Mouse (Mus musculus) MEL (cell line): Measurements from ENCODE around the gene Samd4. TPM values are rescaled to one million over a fixed set of nuclear protein-coding genes. Genes with fewer than 3 reads are reported as not detected.

Experiments
- DNase-seq: peaks from one replicate; pipeline ENCODE4 v3.0.0; 2011; ENCODE audit warnings: low read depth, low spot score
- H3K27ac ChIP-seq: 2 replicates; pipeline ENCODE4 v1.5.1; 2012; ENCODE audit warnings: low read depth, mild to moderate bottlenecking, control low read depth, low read length, moderate library complexity; ENCODE audit not compliant: control insufficient read depth
- H3K27me3 ChIP-seq, 2 experiments: fragments of 150-350 bp in 1 of 2; sonication (generic) in 1 of 2; 2 replicates each; pipeline ENCODE4 v1.6.1; 2012; ENCODE audit warnings: low read length in 2 of 2, mild to moderate bottlenecking in 2 of 2, improper control_type of control experiment in 1 of 2, moderate library complexity in 1 of 2; ENCODE audit not compliant: insufficient read depth in 2 of 2, control insufficient read depth in 1 of 2
- H3K36me3 ChIP-seq, 2 experiments: 2 replicates each; pipeline ENCODE4 v1.6.1; 2012 to 2014; ENCODE audit warnings: low read length in 2 of 2, improper control_type of control experiment in 1 of 2, inconsistent platforms in 1 of 2, mild to moderate bottlenecking in 1 of 2; ENCODE audit not compliant: insufficient read depth in 2 of 2, control insufficient read depth in 1 of 2
- H3K4me1 ChIP-seq, 2 experiments: fragments of 150-350 bp in 1 of 2; sonication (generic) in 1 of 2; 2 replicates each; pipeline ENCODE4 v1.6.1; 2012; ENCODE audit warnings: low read length in 2 of 2, improper control_type of control experiment in 1 of 2, mild to moderate bottlenecking in 1 of 2; ENCODE audit not compliant: insufficient read depth in 2 of 2, control insufficient read depth in 1 of 2
- H3K4me3 ChIP-seq, 2 experiments: fragments of 150-350 bp in 1 of 2; sonication (generic) in 1 of 2; 2 replicates each; pipeline ENCODE4 v1.5.1; 2012; ENCODE audit warnings: low read depth in 2 of 2, low read length in 2 of 2, mild to moderate bottlenecking in 2 of 2, moderate library complexity in 2 of 2, control low read depth in 1 of 2, improper control_type of control experiment in 1 of 2; ENCODE audit not compliant: control insufficient read depth in 1 of 2, insufficient read depth in 1 of 2
- H3K79me2 ChIP-seq: 2 replicates; pipeline ENCODE4 v1.6.1; 2012; ENCODE audit warnings: mild to moderate bottlenecking, low read length, moderate library complexity; ENCODE audit not compliant: control insufficient read depth, poor library complexity, insufficient read depth
- H3K9ac ChIP-seq: 2 replicates; pipeline ENCODE4 v1.6.1; 2012; ENCODE audit warnings: low read depth, mild to moderate bottlenecking, control low read depth, low read length, moderate library complexity; ENCODE audit not compliant: control insufficient read depth, poor library complexity, severe bottlenecking
- H3K9me3 ChIP-seq: fragments of 150-350 bp; sonication (generic); replicated peaks from 2 replicates; pipeline ENCODE4 v1.6.1; 2012; ENCODE audit warnings: mild to moderate bottlenecking, low read length, improper control_type of control experiment, moderate library complexity; ENCODE audit not compliant: insufficient read depth
- CHD2 ChIP-seq: IDR thresholded peaks from 2 replicates; pipeline ENCODE4 v1.6.1; 2011; ENCODE audit warnings: low read length, improper control_type of control experiment
- E2F4 ChIP-seq: IDR thresholded peaks from 2 replicates; pipeline ENCODE4 v1.6.1; 2011; ENCODE audit warnings: low read depth, low read length, improper control_type of control experiment, borderline replicate concordance
- ELF1 ChIP-seq: IDR thresholded peaks from 2 replicates; pipeline ENCODE4 v1.6.1; 2014; ENCODE audit warnings: low read depth, mild to moderate bottlenecking, inconsistent platforms, low read length, improper control_type of control experiment, moderate library complexity
- EP300 ChIP-seq, 2 experiments: IDR thresholded peaks; 2 replicates each; pipeline ENCODE4 v1.6.1; 2011; ENCODE audit warnings: improper control_type of control experiment in 2 of 2, low read length in 2 of 2, low read depth in 1 of 2, mild to moderate bottlenecking in 1 of 2
- ETS1 ChIP-seq: IDR thresholded peaks from 2 replicates; pipeline ENCODE4 v1.6.1; 2012; ENCODE audit warnings: low read depth, mild to moderate bottlenecking, inconsistent platforms, low read length, improper control_type of control experiment, moderate library complexity
- GABPA ChIP-seq: IDR thresholded peaks from 2 replicates; pipeline ENCODE4 v1.6.1; 2012; ENCODE audit warnings: low read depth, mild to moderate bottlenecking, inconsistent platforms, low read length, improper control_type of control experiment, moderate library complexity
- MAFK ChIP-seq: IDR thresholded peaks from 2 replicates; pipeline ENCODE4 v1.6.1; 2011; ENCODE audit warnings: low read depth, mild to moderate bottlenecking, low read length, improper control_type of control experiment, borderline replicate concordance
- MAX ChIP-seq: IDR thresholded peaks from 2 replicates; pipeline ENCODE4 v1.6.1; 2011; ENCODE audit warnings: low read length, improper control_type of control experiment
- MEF2A ChIP-seq: IDR thresholded peaks from 2 replicates; pipeline ENCODE4 v1.6.1; 2014; ENCODE audit warnings: low read depth, mild to moderate bottlenecking, inconsistent platforms, low read length, improper control_type of control experiment; ENCODE audit not compliant: poor library complexity, insufficient replicate concordance, severe bottlenecking; ENCODE audit errors: extremely low read depth
- MYB ChIP-seq: IDR thresholded peaks from 2 replicates; pipeline ENCODE4 v1.6.1; 2011; ENCODE audit warnings: mild to moderate bottlenecking, low read depth, low read length, improper control_type of control experiment
- NELFE ChIP-seq: IDR thresholded peaks from 2 replicates; pipeline ENCODE4 v1.6.1; 2011; ENCODE audit warnings: low read depth, low read length, improper control_type of control experiment
- NRF1 ChIP-seq: IDR thresholded peaks from 2 replicates; pipeline ENCODE4 v1.6.1; 2014; ENCODE audit warnings: low read depth, mild to moderate bottlenecking, inconsistent platforms, low read length, improper control_type of control experiment, moderate library complexity; ENCODE audit not compliant: poor library complexity, insufficient read depth, severe bottlenecking
- POLR2A ChIP-seq, 2 experiments: IDR thresholded peaks; 2 replicates each; pipeline ENCODE4 v1.6.1; 2011 to 2012; ENCODE audit warnings: low read length in 2 of 2, mild to moderate bottlenecking in 2 of 2, control low read depth in 1 of 2, improper control_type of control experiment in 1 of 2, low read depth in 1 of 2, moderate library complexity in 1 of 2; ENCODE audit not compliant: control insufficient read depth in 1 of 2, insufficient read depth in 1 of 2, poor library complexity in 1 of 2
- RCOR1 ChIP-seq: IDR thresholded peaks from 2 replicates; pipeline ENCODE4 v1.6.1; 2012; ENCODE audit warnings: low read depth, mild to moderate bottlenecking, inconsistent platforms, low read length, improper control_type of control experiment
- SIN3A ChIP-seq: IDR thresholded peaks from 2 replicates; pipeline ENCODE4 v1.6.1; 2012; ENCODE audit warnings: low read length, improper control_type of control experiment, inconsistent platforms
- TAL1 ChIP-seq: IDR thresholded peaks from 2 replicates; pipeline ENCODE4 v1.6.1; 2012; ENCODE audit warnings: mild to moderate bottlenecking, inconsistent platforms, low read length, moderate library complexity, mixed read lengths
- TBP ChIP-seq: IDR thresholded peaks from 2 replicates; pipeline ENCODE4 v1.8.0; 2011; ENCODE audit warnings: low read depth, low read length, improper control_type of control experiment
- TCF12 ChIP-seq: IDR thresholded peaks from 2 replicates; pipeline ENCODE4 v1.6.1; 2014; ENCODE audit warnings: low read depth, mild to moderate bottlenecking, inconsistent platforms, low read length, improper control_type of control experiment, moderate library complexity
- UBTF ChIP-seq: IDR thresholded peaks from 2 replicates; pipeline ENCODE4 v1.6.1; 2012; ENCODE audit warnings: low read depth, mild to moderate bottlenecking, inconsistent platforms, low read length, improper control_type of control experiment, moderate library complexity, borderline replicate concordance; ENCODE audit not compliant: insufficient read depth
- USF1 ChIP-seq: IDR thresholded peaks from 2 replicates; pipeline ENCODE4 v1.6.1; 2014; ENCODE audit warnings: low read depth, mild to moderate bottlenecking, inconsistent platforms, low read length, improper control_type of control experiment, moderate library complexity
- USF2 ChIP-seq, 2 experiments: IDR thresholded peaks; 2 replicates each; pipeline ENCODE4 v1.6.1; 2011 to 2012; ENCODE audit warnings: improper control_type of control experiment in 2 of 2, low read length in 2 of 2, borderline replicate concordance in 1 of 2, inconsistent platforms in 1 of 2, low read depth in 1 of 2, mild to moderate bottlenecking in 1 of 2; ENCODE audit not compliant: insufficient read depth in 1 of 2
- ZC3H11A ChIP-seq: IDR thresholded peaks from 2 replicates; pipeline ENCODE4 v1.6.1; 2012; ENCODE audit warnings: low read depth, mild to moderate bottlenecking, inconsistent platforms, low read length, improper control_type of control experiment
- ZMIZ1 ChIP-seq: IDR thresholded peaks from 2 replicates; pipeline ENCODE4 v1.6.1; 2012; ENCODE audit warnings: low read depth, mild to moderate bottlenecking, inconsistent platforms, low read length, improper control_type of control experiment, moderate library complexity
- ZNF384 ChIP-seq: IDR thresholded peaks from 2 replicates; pipeline ENCODE4 v1.6.1; 2012; ENCODE audit warnings: low read depth, mild to moderate bottlenecking, inconsistent platforms, low read length, improper control_type of control experiment
- polyA plus RNA-seq, 2 experiments: library from polyadenylated mRNA; stranded (reverse) in 1 of 2; unstranded in 1 of 2; fragments of >175 nt in 1 of 2; fragments of >200 nt in 1 of 2; gene quantifications; 2 replicates each; pipeline versions ENCODE4 v1.2.1 to v1.2.4; 2012; ENCODE audit warnings: low replicate concordance in 2 of 2, low read depth in 1 of 2; ENCODE audit not compliant: insufficient read length in 2 of 2, insufficient read depth in 1 of 2, missing spikeins in 1 of 2
- total RNA-seq: library from RNA; depleted of rRNA; stranded (reverse); fragments of 300-350 nt; gene quantifications from 2 replicates; pipeline ENCODE4 v1.2.3, GENCODE M21; 2012

Gene Samd4
- total and polyA plus RNA-seq, 3 experiments, result 0.04 to 0.08 TPM; not detected in 1

GRCm38 (mm10) chr14:47096357-47096756 is 213.7 kb downstream of the Samd4 start:
- H3K4me3 ChIP-seq, result no peak overlapping the region
- H3K36me3 ChIP-seq, result no peaks in the 10 kb centered on the region; a peak in 1 of 4 replicates
- no peak for TF ChIP-seq USF1
- no peak for TF ChIP-seq SIN3A
- no peak for TF ChIP-seq ZNF384
- TF ChIP-seq NRF1, result no peak
- TF ChIP-seq TCF12, result no peak
- no peak for TF ChIP-seq TBP
- TF ChIP-seq NELFE, result no peak
- no peak for TF ChIP-seq GABPA
- TF ChIP-seq ELF1, result no peak
- TF ChIP-seq RCOR1, result no peak
- TF ChIP-seq MAFK, result no peak
- TF ChIP-seq CHD2, result no peak
- TF ChIP-seq MEF2A, result no peak
- no peak for TF ChIP-seq POLR2A (IDR thresholded peaks at IDR 0.05; ENCODE audit: control insufficient read depth in 1 of 2, insufficient read depth in 1 of 2, low read depth in 1 of 2, low read length in 2 of 2, poor library complexity in 1 of 2)
- no peak overlapping the region for H3K27ac ChIP-seq
- H3K4me1 ChIP-seq, result peaks cover 0 to 15% of the 10 kb centered on the region in 2 experiments; a peak in 2 of 4 replicates
- H3K9ac ChIP-seq, result no peak overlapping the region
- H3K79me2 ChIP-seq, result no peaks in the 10 kb centered on the region
- no peaks in the 10 kb centered on the region for H3K9me3 ChIP-seq
- H3K27me3 ChIP-seq, result no peaks in the 10 kb centered on the region
- no peak for DNase-seq

DNA sequence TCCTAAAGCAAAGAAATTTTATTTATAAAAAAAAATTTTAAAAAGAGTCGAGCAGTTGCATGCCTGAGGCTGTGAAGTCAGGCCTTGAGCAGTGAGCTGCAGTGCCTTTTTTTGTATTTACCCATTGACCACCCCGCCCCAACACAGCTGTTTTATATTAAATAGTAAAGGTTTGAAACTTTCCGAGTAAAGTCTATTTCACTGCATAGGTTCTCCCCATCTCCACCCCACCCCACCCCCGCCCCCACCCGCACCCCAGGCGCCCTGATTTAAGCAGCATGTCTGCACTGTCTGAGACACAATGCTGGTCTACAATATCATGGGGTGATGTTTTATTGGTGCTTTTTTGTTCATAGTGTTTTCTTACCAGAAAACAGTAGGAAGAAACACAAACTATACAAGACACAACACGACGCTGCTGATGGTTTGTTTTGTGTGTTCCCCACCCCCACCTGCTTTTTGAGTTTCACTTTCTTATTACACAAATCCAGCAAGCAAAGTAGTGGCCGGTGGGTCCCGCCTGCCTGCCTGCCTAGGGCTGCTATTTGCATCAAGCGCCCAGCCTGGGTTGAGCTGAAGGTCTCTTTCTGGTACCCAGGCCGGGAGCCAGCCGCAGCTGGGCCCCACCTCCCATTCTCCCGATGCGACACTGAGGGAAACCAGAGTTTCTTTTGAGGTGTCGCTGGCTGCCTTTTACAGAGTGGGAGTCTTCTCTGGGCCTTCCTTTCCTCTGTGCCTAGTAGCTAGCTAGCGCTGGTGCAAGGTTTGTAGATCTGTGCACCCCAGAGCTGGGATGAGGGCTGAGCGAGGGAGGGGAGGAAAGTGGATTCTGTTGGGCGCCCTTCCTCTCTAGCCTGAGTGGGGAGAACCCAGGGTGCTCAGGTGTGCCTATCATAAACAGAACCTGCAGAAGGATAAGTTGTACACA is 221.9 kb downstream of the Samd4 start:
- no peak overlapping the region for H3K27ac ChIP-seq
- DNase-seq, result no peak
- H3K9me3 ChIP-seq, result no peaks in the 10 kb centered on the region
- no peak overlapping the region for H3K4me3 ChIP-seq
- no peaks in the 10 kb centered on the region for H3K79me2 ChIP-seq
- H3K9ac ChIP-seq, result no peak overlapping the region
- peaks cover 0 to 1% of the 10 kb centered on the region in 2 experiments; a peak in 1 of 4 replicates for H3K27me3 ChIP-seq
- H3K4me1 ChIP-seq, result no peaks in the 10 kb centered on the region
- TF ChIP-seq GABPA (no peak), TCF12 (no peak), ZNF384 (no peak), EP300 (IDR thresholded peaks at IDR 0.05; ENCODE audit: low read depth in 1 of 2, low read length in 2 of 2) (no peak), CHD2 (no peak), USF2 (IDR thresholded peaks at IDR 0.05; ENCODE audit: borderline replicate concordance in 1 of 2, insufficient read depth in 1 of 2, low read depth in 1 of 2, low read length in 2 of 2) (no peak), ZC3H11A (no peak), POLR2A (IDR thresholded peaks at IDR 0.05; ENCODE audit: control insufficient read depth in 1 of 2, insufficient read depth in 1 of 2, low read depth in 1 of 2, low read length in 2 of 2, poor library complexity in 1 of 2) (no peak), TAL1 (no peak), MAX (no peak), UBTF (no peak), ETS1 (no peak), USF1 (no peak), MYB (no peak), E2F4 (no peak), SIN3A (no peak), TBP (no peak), ZMIZ1 (no peak)
- no peaks in the 10 kb centered on the region for H3K36me3 ChIP-seq
